Mouse (Mus musculus) thymus, postnatal 14 days (tissue): Measurements from ENCODE around the gene Sypl2.

ENCODE experiments used
- DNase-seq: peaks from one replicate; pipeline ENCODE4 v3.0.0; 2021

Sypl2 gene

GRCm38 (mm10) chr3:108204470-108204869, 22.0 kb downstream of the Sypl2 start:
- DNase-seq, result no peak

- DNase-seq, result peak; percentile 82
Observed at GRCm38 (mm10) chr3:108203621-108204325, 22.7 kb downstream of the Sypl2 start.

- DNase-seq, result no peak
Observed at GRCm38 (mm10) chr3:108203212-108203611, 23.2 kb downstream of the Sypl2 start.

GRCm38 (mm10) chr3:108202506-108202905, 23.9 kb downstream of the Sypl2 start:
- no peak for DNase-seq

GRCm38 (mm10) chr3:108200329-108201323, 25.8 kb downstream of the Sypl2 start, which contains the start of gene Cyb561d1:
Gene Cyb561d1 (minus strand): TSS chr3:108201212.
- peak; percentile 99 for DNase-seq

- DNase-seq, result no peak
Observed at GRCm38 (mm10) chr3:108199231-108199630, 27.2 kb downstream of the Sypl2 start.

- DNase-seq, result no peak
Observed at GRCm38 (mm10) chr3:108197066-108197497, 29.4 kb downstream of the Sypl2 start.

GRCm38 (mm10) chr3:108195941-108196590, 30.4 kb downstream of the Sypl2 start:
- no peak for DNase-seq

- no peak for DNase-seq
Observed at GRCm38 (mm10) chr3:108195287-108195686, 31.2 kb downstream of the Sypl2 start.

GRCm38 (mm10) chr3:108193686-108194085, 32.8 kb downstream of the Sypl2 start:
- DNase-seq, result no peak

- no peak for DNase-seq
Observed at GRCm38 (mm10) chr3:108189897-108190296, 36.6 kb downstream of the Sypl2 start.

GRCm38 (mm10) chr3:108188716-108189490, 37.5 kb downstream of the Sypl2 start:
- DNase-seq, result no peak

- DNase-seq, result no peak
Observed at GRCm38 (mm10) chr3:108187111-108187795, 39.2 kb downstream of the Sypl2 start.

- peak; percentile 68 for DNase-seq
Observed at GRCm38 (mm10) chr3:108186098-108187047, 40.1 kb downstream of the Sypl2 start, which contains the start of gene Amigo1. Gene Amigo1 (plus strand): TSS chr3:108186335.

GRCm38 (mm10) chr3:108185460-108186097, 40.9 kb downstream of the Sypl2 start:
- DNase-seq, result no peak

GRCm38 (mm10) chr3:108184742-108185141, 41.7 kb downstream of the Sypl2 start:
- DNase-seq, result no peak

- DNase-seq, result no peak
Observed at GRCm38 (mm10) chr3:108180514-108180913, 45.9 kb downstream of the Sypl2 start.

GRCm38 (mm10) chr3:108178756-108179715, 47.4 kb downstream of the Sypl2 start:
- no peak for DNase-seq
